8 mouse cellular contexts compared by ENCODE assay signal in genomic region chrX:153007021-153007684, GRCm38 (mm10). TPM values are rescaled to one million over a fixed set of nuclear protein-coding genes. Genes with fewer than 3 reads are reported as not detected.
DNase-seq lines count a peak whose midpoint lies in the region; ATAC-seq lines count a peak whose summit lies in the region.

No protein-coding gene starts in this region.

- H3K27me3 ChIP-seq in forebrain, embryonic 15.5 days: no peaks in the 10 kb centered on the region
- no peaks in the 10 kb centered on the region; the same call in 1 of the 2 replicates for H3K27me3 ChIP-seq in neural tube, embryonic 15.5 days (replicated peaks)

- peak; percentile 59 for DNase-seq in ES-CJ7 (ENCODE audit: low read depth, low spot score)
- DNase-seq in cerebellum, adult 18-20 months: peak; percentile 73 to 76
- DNase-seq in heart, postnatal 25 days (ENCODE audit: low spot score): peak; percentile 1
- peak; percentile 12 for DNase-seq in layer of hippocampus, adult 11-12 months (ENCODE audit: low spot score)
- DNase-seq in lung, adult 18-20 months: peak; percentile 39 to 55
- DNase-seq in thymus, adult 18-20 months: peak; percentile 14 to 22

- peak overlapping the region; percentile 65 for H3K9ac ChIP-seq in forebrain, embryonic 15.5 days (replicated peaks)
- peak overlapping the region; percentile 61 for H3K9ac ChIP-seq in neural tube, embryonic 15.5 days (replicated peaks)

- H3K36me3 ChIP-seq in forebrain, embryonic 15.5 days: no peaks in the 10 kb centered on the region
- H3K36me3 ChIP-seq in neural tube, embryonic 15.5 days: no peaks in the 10 kb centered on the region

- H3K9me3 ChIP-seq in forebrain, embryonic 15.5 days: no peaks in the 10 kb centered on the region
- H3K9me3 ChIP-seq in neural tube, embryonic 15.5 days (replicated peaks): no peaks in the 10 kb centered on the region

- peak; percentile 91 for ATAC-seq in forebrain, embryonic 15.5 days (replicated peaks)
- peak; percentile 95 for ATAC-seq in neural tube, embryonic 15.5 days (ENCODE audit: low FRiP score)

- no peaks in the 10 kb centered on the region for H3K4me1 ChIP-seq in forebrain, embryonic 15.5 days
- H3K4me1 ChIP-seq in neural tube, embryonic 15.5 days: no peaks in the 10 kb centered on the region

- H3K4me2 ChIP-seq in forebrain, embryonic 15.5 days (replicated peaks): peak overlapping the region; percentile 63
- H3K4me2 ChIP-seq in neural tube, embryonic 15.5 days: peak overlapping the region; percentile 59

- peak overlapping the region; percentile 57 for H3K4me3 ChIP-seq in forebrain, embryonic 15.5 days
- peak overlapping the region; percentile 55 for H3K4me3 ChIP-seq in neural tube, embryonic 15.5 days (replicated peaks)

- peak overlapping the region; percentile 81 for H3K27ac ChIP-seq in forebrain, embryonic 15.5 days (replicated peaks)
- H3K27ac ChIP-seq in neural tube, embryonic 15.5 days (replicated peaks): peak overlapping the region; percentile 86

- WGBS in forebrain, embryonic 15.5 days: 16% methylated on average over 40 of the region's 58 CpGs
- WGBS in neural tube, embryonic 15.5 days: 20% methylated on average over 58 of the region's 58 CpGs

- intact Hi-C loops in heart, postnatal 25 days (cut with DNase I): loop anchor here (10.0 kb wide), 1 partner anchor 358 kb away; no protein-coding TSS in a partner anchor

RNA-seq across cellular contexts. Expression of gene Usp51, which starts 0.9 kb away (rescaled TPM):
- polyA plus RNA-seq in forebrain, embryonic 15.5 days (2015; fragmentation: Nextera tagmentation; extraction: Ambion mirVana): 2.2 and 2.6 TPM in 2 replicates
- not detected for total RNA-seq in heart, postnatal 25 days (2021)
- 2.2 and 2.9 TPM in 2 replicates for polyA plus RNA-seq in neural tube, embryonic 15.5 days (2015; fragmentation: Nextera tagmentation; extraction: Ambion mirVana)

RNA-seq across cellular contexts. Expression of gene Mageh1, which starts 30.2 kb away (rescaled TPM):
- polyA plus RNA-seq in forebrain, embryonic 15.5 days (2015; fragmentation: Nextera tagmentation; extraction: Ambion mirVana): 88.7 and 96.5 TPM in 2 replicates
- total RNA-seq in heart, postnatal 25 days (2021): 10 to 100 TPM in 1 of 2 experiments, 1 to 10 TPM in 1; 8.8 to 11.0 TPM
- polyA plus RNA-seq in neural tube, embryonic 15.5 days (2015; fragmentation: Nextera tagmentation; extraction: Ambion mirVana): 103 and 129 TPM in 2 replicates

Comparison
In these comparisons a context has a peak if more than half of its experiments do, and no peak if none do; other contexts are left out.
1. Peak in every context shown above with its lines: DNase-seq, ATAC-seq, H3K4me3 ChIP-seq and H3K27ac ChIP-seq.
2. DNase-seq: peak in every context shown above with its lines; median percentile 74 in cerebellum, adult 18-20 months; 59 in ES-CJ7; 47 in lung, adult 18-20 months; 18 in thymus, adult 18-20 months; 12 in layer of hippocampus, adult 11-12 months; 1 in heart, postnatal 25 days.